Mouse (Mus musculus) neural tube, embryonic 11.5 days (tissue): Measurements from ENCODE around the gene Atp2c2. TPM values are rescaled to one million over a fixed set of nuclear protein-coding genes. Genes with fewer than 3 reads are reported as not detected.

Experiments
- ATAC-seq: fragments of 200-750 bp; cut with Nextera tagmentation; 2 replicates; pipeline ENCODE4 v1.8.0; 2017; ENCODE audit warnings: moderate number of reproducible peaks, mild to moderate bottlenecking, moderate TSS enrichment, moderate library complexity; ENCODE audit not compliant: insufficient read depth, low FRiP score, low TSS enrichment
- DNase-seq: peaks from one replicate; pipeline ENCODE4 v3.0.0-alpha.2; 2015; ENCODE audit warnings: low spot score
- H3K27ac ChIP-seq: fragments of 300-500 bp; sonication (generic); 2 replicates; pipeline ENCODE4 v1.5.1; 2014; ENCODE audit warnings: low read depth, mild to moderate bottlenecking, low read length
- H3K27me3 ChIP-seq: fragments of 300-500 bp; sonication (generic); 2 replicates; pipeline ENCODE4 v1.6.1; 2014; ENCODE audit warnings: mild to moderate bottlenecking, low read length, mixed read lengths; ENCODE audit not compliant: control insufficient read depth, insufficient read depth
- H3K36me3 ChIP-seq: fragments of 300-500 bp; sonication (generic); 2 replicates; pipeline ENCODE4 v1.6.1; 2014; ENCODE audit warnings: mild to moderate bottlenecking, low read length, moderate library complexity, mixed read lengths; ENCODE audit not compliant: control insufficient read depth, insufficient read depth
- H3K4me1 ChIP-seq: fragments of 300-500 bp; sonication (generic); 2 replicates; pipeline ENCODE4 v1.6.1; 2014; ENCODE audit warnings: low read length, mixed read lengths; ENCODE audit not compliant: control insufficient read depth, insufficient read depth
- H3K4me2 ChIP-seq: fragments of 300-500 bp; sonication (generic); 2 replicates; pipeline ENCODE4 v1.6.1; 2014; ENCODE audit warnings: low read depth, mild to moderate bottlenecking, moderate library complexity
- H3K4me3 ChIP-seq: fragments of 300-500 bp; sonication (generic); 2 replicates; pipeline ENCODE4 v1.5.1; 2014; ENCODE audit warnings: low read depth, low read length
- H3K9ac ChIP-seq: fragments of 300-500 bp; sonication (generic); 2 replicates; pipeline ENCODE4 v1.6.1; 2014; ENCODE audit warnings: mild to moderate bottlenecking, low read length
- H3K9me3 ChIP-seq: fragments of 300-500 bp; sonication (generic); 2 replicates; pipeline ENCODE4 v1.6.1; 2016; ENCODE audit warnings: low read length; ENCODE audit not compliant: control insufficient read depth
- WGBS: fragments of 180-500 bp; shearing (Covaris S2); extraction: QIAGEN DNeasy Blood & Tissue Kit; methylation state at CpG from one replicate; pipeline ENCODE4 v1.1.7; 2014; 5-methylcytosine and 5-hydroxymethylcytosine counted together
- polyA plus RNA-seq: library from polyadenylated mRNA; unstranded; fragments of >200 nt; fragmentation: Nextera tagmentation; extraction: Ambion mirVana; gene quantifications from 2 replicates; pipeline ENCODE4 v1.2.1, GENCODE M21; 2014

The Atp2c2 gene
- polyA plus RNA-seq, 1 experiment from 2014 or later, result 1.0 TPM

GRCm38 (mm10) chr8:119765761-119766444 lies 66.1 kb downstream of the Atp2c2 start:
- no peak overlapping the region for H3K4me3 ChIP-seq
- H3K4me1 ChIP-seq, result no peaks in the 10 kb centered on the region
- H3K27me3 ChIP-seq, result no peaks in the 10 kb centered on the region
- no peak for ATAC-seq
- WGBS, result 85% methylated on average over 22 of the region's 22 CpGs
- no peak overlapping the region for H3K27ac ChIP-seq
- no peak overlapping the region for H3K9ac ChIP-seq
- H3K4me2 ChIP-seq, result no peak overlapping the region
- DNase-seq, result no peak
- H3K36me3 ChIP-seq, result no peaks in the 10 kb centered on the region
- H3K9me3 ChIP-seq, result no peaks in the 10 kb centered on the region

- no peak overlapping the region for H3K9ac ChIP-seq
- WGBS, result 93% methylated on average over 7 of the region's 7 CpGs
- no peaks in the 10 kb centered on the region for H3K27me3 ChIP-seq
- DNase-seq (no peak), ATAC-seq (no peak)
- H3K4me1 ChIP-seq, result peaks cover 9% of the 10 kb centered on the region; the same call in 1 of the 2 replicates
- no peak overlapping the region for H3K4me3 ChIP-seq
- H3K9me3 ChIP-seq, result no peaks in the 10 kb centered on the region
- no peaks in the 10 kb centered on the region for H3K36me3 ChIP-seq
- no peak overlapping the region for H3K27ac ChIP-seq
- no peak overlapping the region for H3K4me2 ChIP-seq
These were observed 76.9 kb downstream of the Atp2c2 start for GRCm38 (mm10) chr8:119776668-119777245.

GRCm38 (mm10) chr8:119777765-119778164 lies 78.0 kb downstream of the Atp2c2 start:
- no peaks in the 10 kb centered on the region for H3K27me3 ChIP-seq
- no peaks in the 10 kb centered on the region for H3K9me3 ChIP-seq
- peaks cover 9% of the 10 kb centered on the region; the same call in 1 of the 2 replicates for H3K4me1 ChIP-seq
- peak overlapping the region; percentile 48 for H3K4me3 ChIP-seq
- whole genome bisulfite sequencing, result 17% methylated on average over 7 of the region's 7 CpGs
- peak overlapping the region; percentile 67 for H3K9ac ChIP-seq
- peak overlapping the region; percentile 57 for H3K27ac ChIP-seq
- H3K4me2 ChIP-seq, result peak overlapping the region; percentile 79
- H3K36me3 ChIP-seq, result no peaks in the 10 kb centered on the region
- DNase-seq (no peak), ATAC-seq (peak; percentile 54)

DNA sequence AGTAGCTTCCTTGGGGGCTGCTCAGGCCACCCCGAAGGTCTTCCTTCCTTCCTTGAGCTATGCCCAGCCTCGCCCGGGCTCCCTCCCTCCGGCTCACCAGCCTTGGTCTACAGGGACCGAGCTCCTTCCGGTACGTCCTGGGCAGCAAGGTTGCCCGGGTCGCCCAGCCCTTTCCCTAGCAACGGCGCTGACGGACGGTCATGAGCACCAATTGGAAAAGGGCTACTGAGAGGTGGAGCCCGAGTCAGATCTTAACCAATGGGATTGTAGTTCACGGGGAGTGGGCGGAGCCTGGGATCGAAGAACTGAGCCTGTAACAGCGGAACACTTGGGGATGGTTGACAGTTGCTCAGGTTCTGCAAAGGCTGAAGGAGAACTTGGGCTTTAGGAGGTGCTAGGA lies 78.5 kb downstream of the Atp2c2 start, which contains the start of gene Tldc1:
TSS of gene Tldc1 (minus strand) at position 154 of the 400 bp plus-strand sequence.
- peak; percentile 96 for ATAC-seq

GRCm38 (mm10) chr8:119779013-119779737 lies 79.4 kb downstream of the Atp2c2 start:
- no peak overlapping the region for H3K4me3 ChIP-seq
- H3K27ac ChIP-seq, result no peak overlapping the region
- ATAC-seq (no peak; the same call in 1 of the 2 replicates), DNase-seq (peak; percentile 84)
- no peaks in the 10 kb centered on the region for H3K9me3 ChIP-seq
- H3K9ac ChIP-seq, result no peak overlapping the region; the same call in 1 of the 2 replicates
- 24% methylated on average over 14 of the region's 14 CpGs for WGBS
- H3K4me1 ChIP-seq, result peaks cover 9% of the 10 kb centered on the region; the same call in 1 of the 2 replicates
- no peaks in the 10 kb centered on the region for H3K36me3 ChIP-seq
- no peaks in the 10 kb centered on the region for H3K27me3 ChIP-seq
- H3K4me2 ChIP-seq, result peak overlapping the region; percentile 79

More for the DNA sequence above, 78.5 kb downstream of the Atp2c2 start, which contains the start of gene Tldc1:
- H3K9me3 ChIP-seq, result no peaks in the 10 kb centered on the region
- peak within 1 kb of the TSS; percentile 79 for H3K4me2 ChIP-seq
- no peaks in the 10 kb centered on the region for H3K27me3 ChIP-seq
- peak within 1 kb of the TSS; percentile 48 for H3K4me3 ChIP-seq
- WGBS, result under 1% methylated on average over 18 of the region's 18 CpGs
- peak; percentile 99 for DNase-seq
- peak within 1 kb of the TSS; percentile 67 for H3K9ac ChIP-seq
- peaks cover 9% of the 10 kb centered on the region; the same call in 1 of the 2 replicates for H3K4me1 ChIP-seq
- peak within 1 kb of the TSS; percentile 57 for H3K27ac ChIP-seq
- no peaks in the 10 kb centered on the region for H3K36me3 ChIP-seq

GRCm38 (mm10) chr8:119780402-119781049 lies 80.7 kb downstream of the Atp2c2 start:
- DNase-seq, result no peak
- ATAC-seq, result no peak
- Histone ChIP-seq H3K4me2 (no peak overlapping the region), H3K27ac (no peak overlapping the region), H3K9ac (no peak overlapping the region), H3K4me1 (peaks cover 9% of the 10 kb centered on the region; the same call in 1 of the 2 replicates), H3K27me3 (no peaks in the 10 kb centered on the region), H3K9me3 (no peaks in the 10 kb centered on the region), H3K4me3 (no peak overlapping the region), H3K36me3 (no peaks in the 10 kb centered on the region)
- WGBS, result 84% methylated on average over 9 of the region's 9 CpGs

DNA sequence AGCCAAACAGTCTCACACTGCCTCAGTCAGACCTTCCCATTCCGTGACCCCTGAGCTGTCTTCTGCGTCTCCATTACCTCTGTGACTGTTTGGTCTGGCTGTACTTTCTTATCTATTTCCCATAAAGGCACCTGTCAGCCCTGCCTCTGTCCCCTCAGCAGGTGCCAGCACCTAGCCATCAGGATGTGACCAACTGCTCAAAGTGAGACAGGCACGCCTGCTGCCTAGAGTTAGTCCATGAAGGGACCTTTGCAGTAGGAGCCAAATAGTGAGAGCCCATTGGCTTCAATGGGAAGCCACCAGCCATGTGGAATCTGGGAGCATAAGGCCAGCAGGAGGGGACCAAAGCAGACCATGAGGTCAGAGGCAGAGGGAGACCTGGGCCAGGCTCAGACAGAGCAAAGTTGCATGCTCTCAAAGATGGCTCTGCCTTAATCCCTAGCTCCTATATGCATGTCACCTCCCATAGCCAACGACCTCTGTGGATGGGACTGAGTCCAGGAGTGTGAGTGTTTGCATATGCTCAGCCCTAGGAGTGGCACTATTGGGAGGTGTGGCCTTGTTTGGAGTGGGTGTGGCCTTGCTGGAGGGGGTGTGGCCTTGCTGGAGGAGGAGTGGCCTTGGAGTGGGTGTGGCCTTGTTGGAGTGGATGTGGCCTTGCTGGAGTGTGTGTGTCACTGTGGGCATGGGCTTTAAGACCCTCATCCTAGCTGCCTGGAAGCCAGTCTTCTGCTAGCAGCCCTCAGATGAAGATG lies 81.5 kb downstream of the Atp2c2 start:
- DNase-seq, result no peak
- no peaks in the 10 kb centered on the region for H3K27me3 ChIP-seq
- no peak overlapping the region for H3K9ac ChIP-seq
- ATAC-seq, result no peak
- H3K4me1 ChIP-seq, result peaks cover 12% of the 10 kb centered on the region
- WGBS, result 68% methylated on average over 4 of the region's 4 CpGs
- no peak overlapping the region for H3K27ac ChIP-seq
- no peak overlapping the region for H3K4me3 ChIP-seq
- no peaks in the 10 kb centered on the region for H3K36me3 ChIP-seq
- H3K9me3 ChIP-seq, result no peaks in the 10 kb centered on the region
- no peak overlapping the region for H3K4me2 ChIP-seq

DNA sequence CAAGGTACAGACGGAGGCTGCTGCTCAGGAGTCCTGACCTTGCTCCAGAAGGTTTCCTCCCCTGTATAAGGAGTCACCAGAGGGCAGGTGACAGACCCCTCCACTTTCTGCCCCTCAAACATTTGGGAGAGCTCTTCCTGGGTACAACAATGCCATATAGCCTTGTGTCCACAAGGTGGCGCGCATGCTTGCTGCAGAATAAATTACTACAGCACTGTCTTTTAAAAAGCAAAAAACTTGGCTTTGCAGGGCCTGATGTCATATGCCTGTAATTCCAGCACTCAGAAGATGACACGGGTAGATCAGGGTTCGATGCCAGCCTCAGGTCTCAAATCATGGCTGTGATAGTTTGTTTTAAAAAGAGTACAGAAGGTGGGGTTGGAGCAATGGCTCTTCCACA lies 82.9 kb downstream of the Atp2c2 start:
- WGBS, result 4% methylated on average over 5 of the region's 5 CpGs
- Histone ChIP-seq H3K4me1 (peaks cover 9% of the 10 kb centered on the region), H3K4me3 (no peak overlapping the region), H3K27ac (no peak overlapping the region), H3K36me3 (no peaks in the 10 kb centered on the region), H3K27me3 (no peaks in the 10 kb centered on the region), H3K9ac (no peak overlapping the region), H3K4me2 (no peak overlapping the region), H3K9me3 (no peaks in the 10 kb centered on the region)
- ATAC-seq (no peak), DNase-seq (peak; percentile 71)
